Mouse (Mus musculus) ES-E14 (cell line): ENCODE data around the gene Col7a1.

ENCODE experiments used
- CHD2 ChIP-seq: IDR thresholded peaks from 2 replicates; pipeline ENCODE4 v1.6.1; 2014; ENCODE audit warnings: mild to moderate bottlenecking, low read depth, low read length, inconsistent platforms
- HCFC1 ChIP-seq: IDR thresholded peaks from 2 replicates; pipeline ENCODE4 v1.6.1; 2012; ENCODE audit warnings: low read length, inconsistent platforms, borderline replicate concordance; ENCODE audit not compliant: insufficient read depth
- MAFK ChIP-seq: IDR thresholded peaks from 2 replicates; pipeline ENCODE4 v1.6.1; 2014; ENCODE audit warnings: mild to moderate bottlenecking, low read depth, low read length, inconsistent platforms; ENCODE audit not compliant: insufficient read depth
- ZC3H11A ChIP-seq: IDR thresholded peaks from 2 replicates; pipeline ENCODE4 v1.6.1; 2012; ENCODE audit warnings: low read depth, mild to moderate bottlenecking, inconsistent platforms, low read length, borderline replicate concordance
- ZNF384 ChIP-seq: IDR thresholded peaks from 2 replicates; pipeline ENCODE4 v1.6.1; 2012; ENCODE audit warnings: low read depth, low read length, inconsistent platforms

GRCm38 (mm10) chr9:108996411-108996810, 43.0 kb downstream of the Col7a1 start:
- no peak for TF ChIP-seq CHD2
- no peak for TF ChIP-seq MAFK
- no peak for TF ChIP-seq ZC3H11A
- TF ChIP-seq HCFC1: no peak
- TF ChIP-seq ZNF384: no peak
